Mouse (Mus musculus) liver (tissue): ENCODE data around the gene Brms1.
"Not testable (repeated sequence)": the region's sequence is repeated elsewhere in the genome, so short reads cannot be mapped to it uniquely, and the experiment has no call there.

ENCODE experiments used
- DNase-seq: peaks from one replicate; pipeline ENCODE4 v3.0.0-alpha.2; 2020; ENCODE audit warnings: mixed read lengths

Gene Brms1

DNA sequence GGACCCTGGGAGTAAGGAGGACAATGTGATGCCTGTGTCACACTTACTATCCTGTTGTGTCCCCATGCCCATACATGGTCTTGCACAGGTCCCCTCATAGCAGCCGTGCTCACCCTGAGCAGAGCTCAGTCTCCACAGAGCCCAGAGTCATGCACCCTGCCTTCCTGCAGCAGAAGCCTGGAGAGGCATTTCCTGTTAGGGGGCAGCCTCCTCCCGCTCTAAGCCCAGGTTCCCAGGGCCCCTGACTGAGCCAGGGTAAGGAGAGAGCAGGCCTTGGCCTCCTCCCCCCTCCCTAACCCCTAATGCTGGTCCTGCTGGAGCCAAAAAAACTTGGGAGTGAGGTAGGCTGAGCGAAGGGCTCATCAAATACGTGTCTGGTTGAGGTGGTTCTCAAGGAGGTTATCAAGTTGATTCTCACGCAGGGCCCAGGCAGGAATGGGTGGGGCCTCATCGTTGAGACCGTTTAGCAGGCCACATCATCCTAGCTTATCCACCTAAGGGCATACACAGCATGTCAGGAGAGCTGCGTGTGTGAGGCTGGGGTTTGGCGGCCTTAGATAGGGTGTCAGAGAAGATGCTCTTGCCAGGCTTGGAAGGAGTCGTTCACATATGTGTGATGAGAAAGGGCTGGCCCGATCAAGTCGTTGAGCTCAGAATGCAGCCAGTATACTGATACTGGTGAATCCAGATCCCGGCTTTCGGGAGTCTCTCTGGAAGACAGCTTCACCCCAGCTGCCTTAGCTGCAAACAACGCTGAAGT is 26.1 kb downstream of the Brms1 start:
- DNase-seq, result peak; percentile 80

DNA sequence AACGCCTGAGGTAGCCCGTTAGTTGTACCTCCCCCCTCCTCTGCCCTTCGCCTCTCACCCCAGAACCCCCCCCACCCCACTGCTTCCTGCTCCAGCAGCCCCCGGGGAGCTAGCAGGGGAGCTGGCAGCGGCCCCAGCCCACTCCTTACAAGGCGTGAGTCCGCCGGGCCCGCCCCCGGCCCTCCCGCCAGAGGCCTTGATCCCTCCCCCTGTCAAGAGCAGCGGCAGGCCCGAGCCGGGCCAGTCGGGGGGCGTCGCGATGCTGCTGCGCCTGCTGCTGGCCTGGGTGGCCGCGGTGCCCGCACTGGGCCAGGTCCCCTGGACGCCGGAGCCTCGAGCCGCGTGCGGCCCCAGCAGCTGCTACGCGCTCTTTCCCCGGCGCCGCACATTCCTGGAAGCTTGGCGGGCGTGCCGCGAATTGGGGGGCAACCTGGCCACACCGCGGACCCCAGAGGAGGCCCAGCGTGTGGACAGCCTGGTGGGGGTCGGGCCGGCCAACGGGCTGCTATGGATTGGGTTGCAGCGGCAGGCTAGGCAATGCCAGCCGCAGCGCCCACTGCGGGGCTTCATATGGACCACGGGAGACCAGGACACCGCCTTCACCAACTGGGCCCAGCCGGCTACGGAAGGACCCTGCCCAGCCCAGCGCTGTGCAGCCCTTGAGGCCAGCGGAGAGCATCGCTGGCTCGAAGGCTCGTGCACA is 26.9 kb downstream of the Brms1 start, which contains the start of gene Cd248:
Gene Cd248, plus strand, starts transcription at position 212 of the 703 bp plus-strand sequence.
- peak; percentile 74 for DNase-seq

DNA sequence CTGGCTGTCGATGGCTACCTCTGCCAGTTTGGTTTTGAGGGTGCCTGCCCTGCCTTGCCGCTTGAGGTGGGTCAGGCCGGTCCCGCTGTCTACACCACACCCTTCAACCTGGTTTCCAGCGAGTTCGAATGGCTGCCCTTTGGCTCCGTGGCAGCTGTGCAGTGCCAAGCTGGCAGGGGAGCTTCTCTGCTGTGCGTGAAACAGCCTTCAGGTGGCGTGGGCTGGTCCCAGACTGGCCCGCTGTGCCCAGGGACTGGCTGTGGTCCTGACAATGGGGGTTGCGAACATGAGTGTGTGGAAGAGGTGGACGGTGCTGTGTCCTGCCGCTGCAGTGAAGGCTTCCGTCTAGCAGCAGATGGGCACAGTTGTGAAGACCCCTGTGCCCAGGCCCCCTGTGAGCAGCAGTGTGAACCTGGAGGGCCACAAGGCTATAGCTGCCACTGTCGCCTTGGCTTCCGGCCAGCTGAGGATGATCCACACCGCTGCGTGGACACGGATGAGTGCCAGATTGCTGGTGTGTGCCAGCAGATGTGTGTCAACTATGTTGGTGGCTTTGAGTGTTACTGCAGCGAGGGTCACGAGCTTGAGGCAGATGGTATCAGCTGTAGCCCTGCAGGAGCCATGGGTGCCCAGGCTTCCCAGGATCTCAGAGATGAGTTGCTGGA is 27.5 kb downstream of the Brms1 start:
- no peak for DNase-seq

DNA sequence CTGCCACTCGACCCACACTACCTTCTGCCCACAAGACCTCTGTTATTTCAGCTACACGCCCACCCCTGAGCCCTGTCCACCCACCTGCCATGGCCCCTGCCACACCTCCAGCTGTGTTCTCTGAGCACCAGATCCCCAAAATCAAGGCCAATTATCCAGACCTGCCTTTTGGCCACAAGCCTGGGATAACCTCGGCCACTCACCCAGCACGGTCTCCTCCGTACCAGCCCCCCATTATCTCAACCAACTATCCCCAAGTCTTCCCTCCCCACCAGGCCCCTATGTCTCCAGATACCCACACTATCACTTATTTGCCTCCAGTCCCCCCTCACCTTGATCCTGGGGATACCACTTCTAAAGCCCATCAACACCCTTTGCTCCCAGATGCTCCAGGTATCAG is 28.3 kb downstream of the Brms1 start:
- no peak for DNase-seq

DNA sequence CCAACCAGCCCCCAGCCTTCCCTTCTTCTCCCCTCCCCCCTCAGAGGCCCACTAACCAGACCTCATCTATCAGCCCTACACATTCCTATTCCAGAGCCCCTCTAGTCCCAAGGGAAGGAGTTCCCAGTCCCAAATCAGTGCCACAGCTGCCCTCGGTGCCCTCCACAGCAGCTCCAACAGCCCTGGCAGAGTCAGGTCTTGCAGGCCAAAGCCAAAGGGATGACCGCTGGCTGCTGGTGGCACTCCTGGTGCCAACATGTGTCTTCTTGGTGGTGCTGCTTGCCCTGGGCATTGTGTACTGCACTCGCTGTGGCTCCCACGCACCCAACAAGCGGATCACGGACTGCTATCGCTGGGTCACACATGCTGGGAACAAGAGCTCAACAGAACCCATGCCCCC is 28.8 kb downstream of the Brms1 start:
- no peak for DNase-seq

DNA sequence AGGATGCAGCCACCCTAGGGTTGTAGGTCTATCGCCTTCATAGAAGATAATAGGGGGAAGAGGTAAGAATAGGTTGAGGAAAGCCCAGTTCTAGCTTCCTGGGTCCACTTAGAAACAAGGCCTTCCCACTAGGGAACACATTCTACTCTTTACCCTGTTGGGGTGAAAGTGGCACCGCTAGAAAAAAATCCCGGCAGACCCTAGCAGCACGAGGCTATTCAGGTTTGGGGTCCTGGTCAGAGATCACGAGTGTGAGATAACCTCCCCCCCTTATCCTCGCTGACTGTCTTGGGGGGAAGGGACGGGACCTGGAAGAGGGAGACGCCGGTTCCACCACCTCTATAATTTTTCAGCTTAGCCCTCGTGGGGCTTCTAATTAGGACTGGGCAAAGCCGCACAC is 29.9 kb downstream of the Brms1 start:
- no peak for DNase-seq

DNA sequence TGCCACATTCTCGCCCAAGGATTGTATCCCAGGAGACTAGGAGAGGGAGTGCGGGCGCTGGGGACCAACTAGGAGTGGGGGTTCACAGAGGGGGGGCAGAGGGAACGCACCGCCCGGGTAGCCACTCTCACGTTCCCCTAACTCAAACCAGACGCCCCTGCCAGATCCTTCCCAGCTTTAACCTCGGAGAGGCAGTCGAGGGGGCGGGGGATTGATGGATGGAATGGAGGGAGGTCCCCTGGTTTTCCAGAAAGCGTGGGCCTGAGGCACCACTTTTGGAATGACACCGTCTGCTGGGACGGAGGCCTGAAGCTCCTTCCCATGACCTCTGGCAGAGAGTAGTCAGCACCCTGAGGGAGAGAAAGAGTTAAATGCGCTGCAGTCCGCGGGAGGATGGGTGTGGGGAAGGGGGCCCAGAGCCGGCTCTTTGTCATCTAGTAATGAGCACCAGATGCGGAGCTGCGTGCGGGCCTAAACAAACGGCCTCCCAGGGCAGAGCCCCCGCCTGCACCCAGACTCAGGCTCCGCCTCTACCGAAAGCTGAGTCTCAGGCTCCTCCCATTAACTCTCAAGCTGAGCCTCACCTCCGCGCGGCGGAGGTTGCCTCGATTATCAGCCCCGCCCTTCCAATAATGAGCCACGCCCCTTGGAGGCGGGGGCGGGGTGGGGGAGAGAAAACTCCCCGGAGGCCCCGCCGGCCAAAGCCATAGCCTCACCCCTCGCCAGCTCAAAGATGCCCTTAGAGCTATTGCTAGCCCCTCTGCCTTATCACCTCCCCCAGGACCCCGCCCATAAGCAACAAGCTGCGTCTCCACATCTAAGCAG is 30.6 kb downstream of the Brms1 start:
- peak; percentile 90 for DNase-seq

DNA sequence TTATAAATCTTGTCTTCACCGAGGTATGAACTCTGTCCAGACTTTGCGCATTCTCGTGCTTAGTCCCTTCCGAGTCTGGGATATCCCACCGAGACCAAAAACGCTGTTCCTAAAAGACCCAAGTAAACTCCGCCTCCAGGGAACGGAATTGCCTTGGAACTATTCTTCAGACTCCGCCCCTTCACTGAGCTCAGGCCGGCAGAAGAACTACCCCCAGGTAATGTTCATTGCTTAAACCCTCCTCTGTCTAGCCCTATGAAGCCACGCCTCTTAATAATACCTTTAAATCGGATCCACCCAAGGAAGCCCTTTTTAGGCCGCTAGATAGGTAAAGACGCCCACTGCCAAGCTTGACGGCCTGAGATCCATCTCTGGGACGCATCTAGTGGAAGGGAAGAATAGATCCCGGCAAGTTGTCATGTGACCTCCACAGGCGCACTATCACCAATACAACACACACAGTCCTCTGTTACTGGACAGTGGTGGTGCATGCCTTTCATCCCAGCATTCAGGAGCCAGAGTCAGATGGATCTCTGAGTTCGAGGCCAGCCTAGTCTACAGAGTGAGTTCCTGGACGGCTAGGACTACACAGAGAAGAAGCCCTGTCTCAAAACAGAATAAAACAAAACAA is 31.4 kb downstream of the Brms1 start:
- no peak for DNase-seq

DNA sequence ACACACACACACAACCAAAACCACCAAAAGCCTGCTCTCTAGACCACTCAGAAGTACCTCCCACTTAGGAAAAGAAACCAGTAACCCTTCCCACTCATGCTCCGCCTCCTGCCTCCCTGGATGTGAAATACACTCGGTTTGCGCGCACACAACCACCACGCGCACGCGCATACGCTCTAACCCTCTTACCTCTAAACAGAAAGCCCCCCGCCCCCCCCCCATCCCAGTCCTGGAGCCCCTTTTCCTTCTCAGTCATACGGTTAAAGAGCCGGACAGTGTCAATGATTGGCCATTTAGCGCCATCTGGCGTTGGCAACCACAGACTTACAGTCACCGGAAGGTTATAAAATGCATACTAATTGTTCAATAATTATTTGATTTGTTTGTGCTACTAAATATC is 31.9 kb downstream of the Brms1 start:
- DNase-seq, result peak; percentile 77

DNA sequence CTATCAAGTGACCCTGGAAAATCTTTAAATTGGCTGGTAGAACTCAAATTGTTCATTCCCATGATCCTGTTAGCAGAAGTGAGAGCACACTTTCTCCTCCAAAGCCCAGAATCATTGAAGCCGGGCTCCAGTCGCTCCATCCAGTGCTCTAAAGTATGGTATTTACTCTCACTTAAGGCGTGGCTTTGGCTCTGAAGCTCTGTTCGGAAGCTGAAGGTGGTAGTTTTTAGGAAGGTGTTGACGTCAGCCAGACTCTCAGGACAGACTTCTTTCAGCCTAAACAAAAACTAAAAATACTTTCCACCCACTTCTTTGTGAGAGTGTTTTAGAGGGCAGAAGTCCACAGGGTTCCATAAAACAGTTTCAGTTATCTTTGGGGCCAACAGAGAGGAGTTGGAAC is 32.4 kb downstream of the Brms1 start:
- no peak for DNase-seq

GRCm38 (mm10) chr19:5079279-5079678 is 38.1 kb downstream of the Brms1 start:
- no peak for DNase-seq

GRCm38 (mm10) chr19:5082005-5082404 is 40.9 kb downstream of the Brms1 start:
- DNase-seq, result no peak

DNA sequence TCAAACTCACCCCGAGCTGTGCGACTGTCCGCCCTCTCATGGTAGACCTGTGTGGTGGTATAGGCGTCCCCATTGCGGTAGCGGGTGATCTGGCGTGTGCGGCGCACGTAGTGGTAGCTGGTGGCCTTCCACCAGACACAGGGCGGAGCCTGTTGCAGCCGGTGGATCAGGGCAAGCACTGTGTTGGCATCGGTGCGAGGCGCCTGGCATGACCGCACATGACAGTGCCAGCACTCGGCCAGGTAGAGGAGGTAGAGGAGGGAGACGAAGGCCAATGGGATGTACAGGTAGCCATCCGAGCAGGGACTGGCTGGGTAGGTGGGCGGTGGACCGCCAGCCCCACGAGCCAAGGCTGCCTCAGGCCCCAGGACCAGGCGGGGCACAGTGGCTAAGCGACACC is 41.4 kb downstream of the Brms1 start:
- no peak for DNase-seq

DNA sequence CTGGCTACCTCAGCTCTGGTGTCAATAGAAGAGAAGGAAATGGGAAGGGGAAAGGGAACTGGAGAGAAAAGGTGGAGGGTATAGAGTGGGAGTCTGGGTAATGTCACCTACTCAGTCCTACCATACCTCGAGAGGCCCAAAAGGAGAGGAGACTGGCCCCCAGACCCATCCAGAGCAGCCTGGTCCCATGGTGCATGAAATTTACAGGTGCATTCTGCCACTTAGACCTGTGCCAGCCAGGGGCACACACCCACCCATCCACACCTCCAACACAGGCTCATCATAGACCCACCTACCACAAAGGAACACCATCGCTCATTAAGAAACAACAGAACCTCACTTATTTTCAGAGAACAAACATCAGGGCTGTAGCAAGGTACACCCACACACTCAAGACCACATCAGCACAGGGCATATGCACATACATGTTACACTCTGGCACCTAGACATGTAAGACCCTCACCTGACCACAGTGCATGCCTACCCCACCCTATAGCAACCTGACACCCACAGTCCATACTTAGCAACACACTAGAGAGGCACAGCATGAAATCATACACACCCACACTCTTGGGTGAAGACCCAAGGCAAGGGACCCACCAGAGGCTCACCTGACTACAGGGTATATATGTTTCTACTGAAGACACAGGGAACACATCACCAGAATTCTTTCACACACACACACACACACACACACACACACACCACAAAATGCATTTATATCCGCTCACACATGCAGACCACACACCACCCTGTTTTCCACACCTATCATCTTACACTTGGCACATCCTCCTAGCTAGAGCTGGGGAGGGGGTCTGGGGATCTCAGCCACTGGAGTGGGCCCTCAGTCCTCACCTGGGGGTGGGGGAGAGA is 43.0 kb downstream of the Brms1 start:
- no peak for DNase-seq

GRCm38 (mm10) chr19:5084834-5085144 is 43.6 kb downstream of the Brms1 start:
- DNase-seq, result no peak

DNA sequence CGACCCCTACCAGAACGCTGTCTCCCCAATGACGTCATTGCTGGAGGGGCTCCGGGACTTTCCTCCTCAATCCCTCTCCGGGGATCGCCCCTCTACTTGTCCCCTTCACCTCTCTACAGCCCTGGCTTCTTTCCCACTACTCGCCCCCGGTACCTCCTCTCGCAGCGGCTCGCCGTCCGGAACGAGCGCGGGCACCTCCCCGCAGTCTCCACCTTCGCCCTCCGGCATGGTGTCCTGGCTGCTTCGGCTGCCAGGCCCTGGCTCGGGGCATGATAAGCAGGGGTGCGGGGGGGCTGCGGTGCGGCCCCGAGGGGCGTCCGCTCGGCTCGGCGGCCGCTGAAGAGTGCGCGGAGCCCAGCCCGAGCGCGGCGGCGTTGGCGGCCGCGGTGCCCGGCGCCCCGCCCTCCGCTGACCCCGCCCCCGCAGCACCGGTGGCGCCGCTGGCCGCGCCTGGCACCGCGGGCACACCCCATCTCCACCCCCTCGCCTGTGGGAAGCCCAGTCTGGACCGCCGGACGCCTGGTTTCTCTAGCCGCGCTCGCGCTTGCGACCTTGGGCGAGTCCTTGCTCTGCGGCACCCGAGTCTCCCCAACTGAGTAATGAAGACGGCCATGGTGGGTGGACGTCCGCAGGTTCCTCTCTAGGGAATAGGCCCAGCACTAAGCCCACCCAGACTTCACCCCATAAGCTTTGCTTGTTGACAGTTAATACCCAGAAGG is 44.1 kb downstream of the Brms1 start, which contains the start of gene Tmem151a:
Gene Tmem151a, minus strand, starts transcription at position 387 of the 719 bp plus-strand sequence.
- DNase-seq, result peak; percentile 59

GRCm38 (mm10) chr19:5086533-5086932 is 45.4 kb downstream of the Brms1 start:
- not testable (repeated sequence) for DNase-seq

GRCm38 (mm10) chr19:5087884-5088728 is 47.0 kb downstream of the Brms1 start, which contains the start of gene Yif1a:
TSS of gene Yif1a (plus strand) at chr19:5088538.
- DNase-seq, result peak; percentile 92

- no peak for DNase-seq
Observed at GRCm38 (mm10) chr19:5089324-5089723, 48.2 kb downstream of the Brms1 start.

DNA sequence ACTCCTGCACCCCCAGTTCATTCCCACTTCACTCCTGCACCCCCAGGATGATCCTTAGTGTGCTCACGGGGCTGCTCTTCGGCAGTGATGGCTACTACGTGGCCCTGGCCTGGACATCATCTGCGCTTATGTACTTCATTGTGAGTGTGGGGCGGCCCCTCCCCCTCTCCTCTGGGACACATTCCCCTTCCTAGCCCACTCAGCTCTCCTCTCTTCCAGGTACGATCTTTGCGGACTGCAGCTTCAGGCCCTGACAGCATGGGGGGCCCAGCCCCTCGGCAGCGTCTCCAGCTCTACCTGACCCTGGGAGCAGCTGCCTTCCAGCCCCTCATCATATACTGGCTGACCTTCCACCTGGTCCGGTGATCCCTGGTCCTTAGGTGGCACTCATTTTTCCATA is 50.9 kb downstream of the Brms1 start:
- no peak for DNase-seq
